Mouse (Mus musculus) intestine, postnatal 0 days (tissue): ENCODE results near the gene Xrra1. TPM values are rescaled to one million over a fixed set of nuclear protein-coding genes. Genes with fewer than 3 reads are reported as not detected.

Experiments
- ATAC-seq: fragments of 200-750 bp; cut with Nextera tagmentation; 2 replicates; pipeline ENCODE4 v1.8.0; 2017; ENCODE audit warnings: mild to moderate bottlenecking, moderate TSS enrichment, moderate library complexity
- H3K27ac ChIP-seq: fragments of 300-500 bp; sonication (generic); 2 replicates; pipeline ENCODE4 v1.5.1; 2014; ENCODE audit warnings: mild to moderate bottlenecking, low read depth, low read length, moderate library complexity
- H3K27me3 ChIP-seq: fragments of 300-500 bp; sonication (generic); replicated peaks from 2 replicates; pipeline ENCODE4 v1.6.1; 2014; ENCODE audit warnings: low read length, mixed read lengths; ENCODE audit not compliant: control insufficient read depth, insufficient read depth
- H3K36me3 ChIP-seq: fragments of 300-500 bp; sonication (generic); 2 replicates; pipeline ENCODE4 v1.6.1; 2014; ENCODE audit warnings: mild to moderate bottlenecking, moderate library complexity; ENCODE audit not compliant: control insufficient read depth, insufficient read depth
- H3K4me1 ChIP-seq: fragments of 300-500 bp; sonication (generic); replicated peaks from 2 replicates; pipeline ENCODE4 v1.6.1; 2014; ENCODE audit warnings: antibody characterized with exemption, low read length, mixed read lengths; ENCODE audit not compliant: control insufficient read depth, insufficient read depth
- H3K4me2 ChIP-seq: fragments of 300-500 bp; sonication (generic); replicated peaks from 2 replicates; pipeline ENCODE4 v1.6.1; 2014; ENCODE audit warnings: low read depth, mild to moderate bottlenecking, moderate library complexity
- H3K4me3 ChIP-seq: fragments of 300-500 bp; sonication (generic); 2 replicates; pipeline ENCODE4 v1.5.1; 2014; ENCODE audit warnings: low read depth, low read length
- H3K9ac ChIP-seq: fragments of 300-500 bp; sonication (generic); 2 replicates; pipeline ENCODE4 v1.6.1; 2014; ENCODE audit warnings: mild to moderate bottlenecking, low read depth, low read length
- H3K9me3 ChIP-seq: fragments of 300-500 bp; sonication (generic); 2 replicates; pipeline ENCODE4 v1.6.1; 2016; ENCODE audit warnings: mixed run types; ENCODE audit not compliant: control insufficient read depth
- CTCF ChIP-seq: sonication (generic); IDR thresholded peaks from 2 replicates; pipeline ENCODE4 v1.5.1; 2016; ENCODE audit warnings: low read depth, mild to moderate bottlenecking, control low read depth, antibody characterized with exemption, moderate library complexity
- WGBS: fragments of 180-500 bp; shearing (Covaris S2); extraction: QIAGEN DNeasy Blood & Tissue Kit; methylation state at CpG from one replicate; pipeline ENCODE4 v1.1.7; 2014; 5-methylcytosine and 5-hydroxymethylcytosine counted together
- polyA plus RNA-seq: library from polyadenylated mRNA; unstranded; fragments of >200 nt; fragmentation: Nextera tagmentation; extraction: Ambion mirVana; gene quantifications from 2 replicates; pipeline ENCODE4 v1.2.1, GENCODE M21; 2015

Gene Xrra1
- polyA plus RNA-seq, 1 experiment from 2014 or later: 0.17 TPM

GRCm38 (mm10) chr7:99873965-99874364 lies 15.0 kb downstream of the Xrra1 start:
- Histone ChIP-seq H3K4me2 (no peak overlapping the region), H3K9me3 (no peaks in the 10 kb centered on the region), H3K9ac (no peak overlapping the region), H3K4me3 (no peak overlapping the region), H3K27me3 (no peaks in the 10 kb centered on the region), H3K4me1 (no peaks in the 10 kb centered on the region), H3K27ac (no peak overlapping the region), H3K36me3 (no peaks in the 10 kb centered on the region)
- ATAC-seq: no peak
- TF ChIP-seq CTCF: no peak
- WGBS: 82% methylated on average over 6 of the region's 6 CpGs

- Histone ChIP-seq H3K9ac (no peak overlapping the region), H3K27ac (no peak overlapping the region), H3K36me3 (no peaks in the 10 kb centered on the region), H3K27me3 (no peaks in the 10 kb centered on the region), H3K4me3 (no peak overlapping the region), H3K4me2 (no peak overlapping the region), H3K4me1 (no peaks in the 10 kb centered on the region), H3K9me3 (no peaks in the 10 kb centered on the region)
- no peak for ATAC-seq
- no peak for TF ChIP-seq CTCF
- WGBS: 42% methylated on average over 5 of the region's 5 CpGs
These were observed 17.0 kb downstream of the Xrra1 start for GRCm38 (mm10) chr7:99875891-99876290.

GRCm38 (mm10) chr7:99876345-99876744 lies 17.4 kb downstream of the Xrra1 start:
- no peak overlapping the region for H3K4me3 ChIP-seq
- no peaks in the 10 kb centered on the region for H3K27me3 ChIP-seq
- H3K9me3 ChIP-seq: no peaks in the 10 kb centered on the region
- no peak overlapping the region for H3K9ac ChIP-seq
- WGBS: 3% methylated on average over 3 of the region's 3 CpGs
- H3K4me1 ChIP-seq: no peaks in the 10 kb centered on the region
- no peak overlapping the region for H3K4me2 ChIP-seq
- no peaks in the 10 kb centered on the region for H3K36me3 ChIP-seq
- ATAC-seq: no peak
- TF ChIP-seq CTCF: peak; percentile 96
- no peak overlapping the region for H3K27ac ChIP-seq

- TF ChIP-seq CTCF: no peak
These were observed 19.3 kb downstream of the Xrra1 start for GRCm38 (mm10) chr7:99878254-99878653.

GRCm38 (mm10) chr7:99887230-99887735 lies 28.4 kb downstream of the Xrra1 start:
- no peak for TF ChIP-seq CTCF
- Histone ChIP-seq H3K27ac (no peak overlapping the region), H3K9ac (no peak overlapping the region), H3K27me3 (no peaks in the 10 kb centered on the region), H3K4me2 (no peak overlapping the region), H3K36me3 (no peaks in the 10 kb centered on the region), H3K9me3 (no peaks in the 10 kb centered on the region), H3K4me3 (no peak overlapping the region), H3K4me1 (no peaks in the 10 kb centered on the region)
- no peak for ATAC-seq
- 73% methylated on average over 2 of the region's 2 CpGs for WGBS

More at GRCm38 (mm10) chr7:99878254-99878653, 19.3 kb downstream of the Xrra1 start:
- WGBS: 62% methylated on average over 2 of the region's 2 CpGs
- H3K4me2 ChIP-seq: no peak overlapping the region
- H3K9ac ChIP-seq: no peak overlapping the region
- no peaks in the 10 kb centered on the region for H3K9me3 ChIP-seq
- no peak overlapping the region for H3K4me3 ChIP-seq
- H3K27me3 ChIP-seq: no peaks in the 10 kb centered on the region
- no peaks in the 10 kb centered on the region for H3K4me1 ChIP-seq
- H3K36me3 ChIP-seq: no peaks in the 10 kb centered on the region
- H3K27ac ChIP-seq: no peak overlapping the region
- no peak for ATAC-seq

- no peak overlapping the region for H3K4me2 ChIP-seq
- no peak overlapping the region for H3K27ac ChIP-seq
- no peak overlapping the region for H3K4me3 ChIP-seq
- H3K4me1 ChIP-seq: no peaks in the 10 kb centered on the region
- H3K9me3 ChIP-seq: no peaks in the 10 kb centered on the region
- no peaks in the 10 kb centered on the region for H3K36me3 ChIP-seq
- no peak for ATAC-seq
- H3K9ac ChIP-seq: no peak overlapping the region
- TF ChIP-seq CTCF: no peak
- no peaks in the 10 kb centered on the region for H3K27me3 ChIP-seq
These were observed 28.8 kb downstream of the Xrra1 start for GRCm38 (mm10) chr7:99887743-99888142.
